Mouse (Mus musculus): ENCODE measurements at regions not wholly inside any gene's neighbourhood (a gene's known extent, or its start where the extent isn't known, plus 50 kb on each side); places are given as distances from the start of the nearest gene placed in this dataset.

GRCm38 (mm10) chr3:21672492-21672891 lies 404.0 kb upstream of the Tbl1xr1 start:
- no peak for TF ChIP-seq GATA4 (IDR thresholded peaks at IDR 0.05; ENCODE audit: insufficient replicate concordance, low read length)

GRCm38 (mm10) chr3:21673466-21673865 lies 403.0 kb upstream of the Tbl1xr1 start:
- TF ChIP-seq GATA4 (IDR thresholded peaks at IDR 0.05; ENCODE audit: insufficient replicate concordance, low read length) = no peak

GRCm38 (mm10) chr3:21678265-21678664 lies 398.2 kb upstream of the Tbl1xr1 start:
- TF ChIP-seq GATA4 (IDR thresholded peaks at IDR 0.05; ENCODE audit: insufficient replicate concordance, low read length) = no peak

- TF ChIP-seq GATA4 (IDR thresholded peaks at IDR 0.05; ENCODE audit: insufficient replicate concordance, low read length) = no peak
Observed at GRCm38 (mm10) chr3:21678734-21679133, 397.7 kb upstream of the Tbl1xr1 start.

GRCm38 (mm10) chr3:21699526-21699925 lies 376.9 kb upstream of the Tbl1xr1 start:
- TF ChIP-seq GATA4 (IDR thresholded peaks at IDR 0.05; ENCODE audit: insufficient replicate concordance, low read length) = no peak

- TF ChIP-seq GATA4 (IDR thresholded peaks at IDR 0.05; ENCODE audit: insufficient replicate concordance, low read length) = no peak
Observed at GRCm38 (mm10) chr3:21700326-21700725, 376.1 kb upstream of the Tbl1xr1 start.

- TF ChIP-seq GATA4 (IDR thresholded peaks at IDR 0.05; ENCODE audit: insufficient replicate concordance, low read length) = no peak
Observed at GRCm38 (mm10) chr3:21726747-21727505, 349.5 kb upstream of the Tbl1xr1 start.

- TF ChIP-seq GATA4 (IDR thresholded peaks at IDR 0.05; ENCODE audit: insufficient replicate concordance, low read length) = no peak
Observed at GRCm38 (mm10) chr3:21728019-21728418, 348.4 kb upstream of the Tbl1xr1 start.

GRCm38 (mm10) chr3:21729328-21729727 lies 347.1 kb upstream of the Tbl1xr1 start:
- no peak for TF ChIP-seq GATA4 (IDR thresholded peaks at IDR 0.05; ENCODE audit: insufficient replicate concordance, low read length)

GRCm38 (mm10) chr3:21739720-21740119 lies 336.7 kb upstream of the Tbl1xr1 start:
- TF ChIP-seq GATA4 (IDR thresholded peaks at IDR 0.05; ENCODE audit: insufficient replicate concordance, low read length) = no peak

GRCm38 (mm10) chr3:21744107-21744506 lies 332.3 kb upstream of the Tbl1xr1 start:
- TF ChIP-seq GATA4 (IDR thresholded peaks at IDR 0.05; ENCODE audit: insufficient replicate concordance, low read length) = no peak

- TF ChIP-seq GATA4 (IDR thresholded peaks at IDR 0.05; ENCODE audit: insufficient replicate concordance, low read length) = no peak
Observed at GRCm38 (mm10) chr3:21760516-21761218, 315.8 kb upstream of the Tbl1xr1 start.

- TF ChIP-seq GATA4 (IDR thresholded peaks at IDR 0.05; ENCODE audit: insufficient replicate concordance, low read length) = no peak
Observed at GRCm38 (mm10) chr3:21761219-21761600, 315.2 kb upstream of the Tbl1xr1 start.

- no peak for TF ChIP-seq GATA4 (IDR thresholded peaks at IDR 0.05; ENCODE audit: insufficient replicate concordance, low read length)
Observed at GRCm38 (mm10) chr3:21761909-21762308, 314.5 kb upstream of the Tbl1xr1 start.

- no peak for TF ChIP-seq GATA4 (IDR thresholded peaks at IDR 0.05; ENCODE audit: insufficient replicate concordance, low read length)
Observed at GRCm38 (mm10) chr3:21768081-21768480, 308.4 kb upstream of the Tbl1xr1 start.

GRCm38 (mm10) chr3:21769920-21770547 lies 306.4 kb upstream of the Tbl1xr1 start:
- TF ChIP-seq GATA4 (IDR thresholded peaks at IDR 0.05; ENCODE audit: insufficient replicate concordance, low read length) = no peak

Data from liver, adult (tissue).